Mouse (Mus musculus): ENCODE data around the gene Rac3. TPM values are rescaled to one million over a fixed set of nuclear protein-coding genes. Genes with fewer than 3 reads are reported as not detected.
"Not testable (repeated sequence)": the region's sequence is repeated elsewhere in the genome, so short reads cannot be mapped to it uniquely, and the experiment has no call there.

Rac3 gene
- polyA plus RNA-seq, 1 experiment from 2014 or later = 611 TPM

GRCm38 (mm10) chr11:120720450-120720849, 820 bp upstream of the Rac3 start:
- WGBS = 12% methylated on average over 17 of the region's 17 CpGs
- Histone ChIP-seq H3K27ac (replicated peaks) (peak overlapping the region; percentile 81), H3K36me3 (peaks cover 43% of the 10 kb centered on the region), H3K27me3 (replicated peaks) (no peaks in the 10 kb centered on the region; the same call in 1 of the 2 replicates), H3K4me2 (peak overlapping the region; percentile 89), H3K9ac (replicated peaks) (peak overlapping the region; percentile 76), H3K4me1 (peaks cover 36% of the 10 kb centered on the region), H3K9me3 (replicated peaks) (no peaks in the 10 kb centered on the region), H3K4me3 (replicated peaks) (peak overlapping the region; percentile 63)
- ATAC-seq (ENCODE audit: low FRiP score) = peak; percentile 36

GRCm38 (mm10) chr11:120722067-120722630, 879 bp downstream of the Rac3 start:
- Histone ChIP-seq H3K27me3 (replicated peaks) (peaks cover 7% of the 10 kb centered on the region; the same call in 1 of the 2 replicates), H3K4me3 (replicated peaks) (peak overlapping the region; percentile 63), H3K4me1 (peaks cover 44% of the 10 kb centered on the region), H3K9me3 (replicated peaks) (no peaks in the 10 kb centered on the region), H3K36me3 (peaks cover 36% of the 10 kb centered on the region), H3K9ac (replicated peaks) (peak overlapping the region; percentile 76), H3K27ac (replicated peaks) (peak overlapping the region; percentile 81), H3K4me2 (peak overlapping the region; percentile 89)
- 19% methylated on average over 21 of the region's 21 CpGs for WGBS
- peak; percentile 19 for ATAC-seq (ENCODE audit: low FRiP score)

- peak overlapping the region; percentile 63 for H3K4me3 ChIP-seq (replicated peaks)
- H3K27ac ChIP-seq (replicated peaks) = no peak overlapping the region
- H3K36me3 ChIP-seq = peaks cover 29% of the 10 kb centered on the region
- no peaks in the 10 kb centered on the region for H3K9me3 ChIP-seq (replicated peaks)
- H3K4me1 ChIP-seq = peaks cover 44% of the 10 kb centered on the region
- WGBS = 89% methylated on average over 11 of the region's 11 CpGs
- no peak overlapping the region for H3K9ac ChIP-seq (replicated peaks)
- peaks cover 7% of the 10 kb centered on the region; the same call in 1 of the 2 replicates for H3K27me3 ChIP-seq (replicated peaks)
- peak overlapping the region; percentile 89 for H3K4me2 ChIP-seq
- ATAC-seq (ENCODE audit: low FRiP score) = no peak
These were observed 1.6 kb downstream of the Rac3 start for GRCm38 (mm10) chr11:120722761-120723382.

GRCm38 (mm10) chr11:120723509-120723908, 2.2 kb downstream of the Rac3 start:
- ATAC-seq (ENCODE audit: low FRiP score) = no peak
- WGBS = 89% methylated on average over 7 of the region's 7 CpGs
- Histone ChIP-seq H3K9ac (replicated peaks) (no peak overlapping the region), H3K9me3 (replicated peaks) (no peaks in the 10 kb centered on the region), H3K4me1 (peaks cover 44% of the 10 kb centered on the region), H3K27me3 (replicated peaks) (peaks cover 7% of the 10 kb centered on the region; the same call in 1 of the 2 replicates), H3K27ac (replicated peaks) (no peak overlapping the region), H3K4me3 (replicated peaks) (no peak overlapping the region), H3K36me3 (peaks cover 24% of the 10 kb centered on the region), H3K4me2 (no peak overlapping the region)

GRCm38 (mm10) chr11:120726243-120727168, 5.2 kb downstream of the Rac3 start:
- peak overlapping the region; percentile 57 for H3K9ac ChIP-seq (replicated peaks)
- peaks cover 7% of the 10 kb centered on the region; the same call in 1 of the 2 replicates for H3K27me3 ChIP-seq (replicated peaks)
- 20% methylated on average over 34 of the region's 36 CpGs for WGBS
- H3K4me3 ChIP-seq (replicated peaks) = peak overlapping the region; percentile 53
- no peak overlapping the region for H3K27ac ChIP-seq (replicated peaks)
- no peaks in the 10 kb centered on the region for H3K9me3 ChIP-seq (replicated peaks)
- peak overlapping the region; percentile 93 for H3K4me2 ChIP-seq
- H3K36me3 ChIP-seq = peaks cover 13% of the 10 kb centered on the region; the same call in 1 of the 2 replicates
- peaks cover 31% of the 10 kb centered on the region for H3K4me1 ChIP-seq
- peak; percentile 3; the same call in 1 of the 2 replicates for ATAC-seq (ENCODE audit: low FRiP score)

- peaks cover 26% of the 10 kb centered on the region for H3K4me1 ChIP-seq
- H3K9ac ChIP-seq (replicated peaks) = peak within 1 kb of the TSS; percentile 57
- peak within 1 kb of the TSS; percentile 53 for H3K4me3 ChIP-seq (replicated peaks)
- under 1% methylated on average over 14 of the region's 14 CpGs for WGBS
- H3K27ac ChIP-seq (replicated peaks) = no peak within 1 kb of the TSS
- no peaks in the 10 kb centered on the region for H3K9me3 ChIP-seq (replicated peaks)
- peaks cover 13% of the 10 kb centered on the region; the same call in 1 of the 2 replicates for H3K36me3 ChIP-seq
- peak within 1 kb of the TSS; percentile 93 for H3K4me2 ChIP-seq
- peaks cover 7% of the 10 kb centered on the region; the same call in 1 of the 2 replicates for H3K27me3 ChIP-seq (replicated peaks)
- peak; percentile 77 for ATAC-seq (ENCODE audit: low FRiP score)
These were observed 5.9 kb downstream of the Rac3 start, which contains the start of gene Dcxr for GRCm38 (mm10) chr11:120727169-120727527. Gene Dcxr, minus strand, starts transcription at chr11:120727281.

GRCm38 (mm10) chr11:120727564-120727963, 6.3 kb downstream of the Rac3 start:
- H3K9ac ChIP-seq (replicated peaks) = no peak overlapping the region
- H3K27ac ChIP-seq (replicated peaks) = no peak overlapping the region
- ATAC-seq (ENCODE audit: low FRiP score) = no peak
- peaks cover 22% of the 10 kb centered on the region for H3K4me1 ChIP-seq
- peaks cover 13% of the 10 kb centered on the region; the same call in 1 of the 2 replicates for H3K36me3 ChIP-seq
- H3K4me3 ChIP-seq (replicated peaks) = no peak overlapping the region; the same call in 1 of the 2 replicates
- peak overlapping the region; percentile 93 for H3K4me2 ChIP-seq
- H3K27me3 ChIP-seq (replicated peaks) = peaks cover 7% of the 10 kb centered on the region; the same call in 1 of the 2 replicates
- no peaks in the 10 kb centered on the region for H3K9me3 ChIP-seq (replicated peaks)
- 64% methylated on average over 11 of the region's 12 CpGs for WGBS

- Histone ChIP-seq H3K36me3 (peaks cover 9% of the 10 kb centered on the region; the same call in 1 of the 2 replicates), H3K4me3 (replicated peaks) (no peak overlapping the region)
- no peak for ATAC-seq (ENCODE audit: low FRiP score)
These were observed 7.4 kb downstream of the Rac3 start for GRCm38 (mm10) chr11:120728530-120729240.

GRCm38 (mm10) chr11:120729432-120730050, 8.3 kb downstream of the Rac3 start:
- 2% methylated on average over 17 of the region's 21 CpGs for WGBS
- ATAC-seq (ENCODE audit: low FRiP score); H3K4me3 ChIP-seq (replicated peaks); H3K27me3 ChIP-seq (replicated peaks); H3K9me3 ChIP-seq (replicated peaks); H3K27ac ChIP-seq (replicated peaks); H3K36me3 ChIP-seq; H3K9ac ChIP-seq (replicated peaks): not testable (repeated sequence)
- peaks cover 16% of the 10 kb centered on the region for H3K4me1 ChIP-seq
- H3K4me2 ChIP-seq = peak overlapping the region; percentile 40

More at GRCm38 (mm10) chr11:120728530-120729240, 7.4 kb downstream of the Rac3 start:
- H3K27ac ChIP-seq (replicated peaks) = no peak overlapping the region
- H3K27me3 ChIP-seq (replicated peaks) = 0 out of 2 replicates have a peak, but pooled peaks cover 7% of the 10 kb centered on the region
- H3K9me3 ChIP-seq (replicated peaks) = no peaks in the 10 kb centered on the region
- H3K4me1 ChIP-seq = peaks cover 16% of the 10 kb centered on the region
- WGBS = 70% methylated on average over 11 of the region's 11 CpGs
- no peak overlapping the region for H3K4me2 ChIP-seq
- no peak overlapping the region for H3K9ac ChIP-seq (replicated peaks)

- H3K27me3 ChIP-seq (replicated peaks) = 0 out of 2 replicates have a peak, but pooled peaks cover 7% of the 10 kb centered on the region
- 0 out of 2 replicates have a peak, but pooled peaks cover 1% of the 10 kb centered on the region for H3K36me3 ChIP-seq
- ATAC-seq (ENCODE audit: low FRiP score) = no peak
- no peak overlapping the region for H3K4me3 ChIP-seq (replicated peaks)
- H3K9me3 ChIP-seq (replicated peaks) = no peaks in the 10 kb centered on the region
- H3K27ac ChIP-seq (replicated peaks) = no peak overlapping the region
- H3K4me2 ChIP-seq = no peak overlapping the region
- peaks cover 16% of the 10 kb centered on the region for H3K4me1 ChIP-seq
- no peak overlapping the region for H3K9ac ChIP-seq (replicated peaks)
- WGBS = 89% methylated on average over 10 of the region's 10 CpGs
These were observed 9.1 kb downstream of the Rac3 start for GRCm38 (mm10) chr11:120730331-120730870.

All from neural tube, embryonic 15.5 days (tissue).